In the genomic region with DNA sequence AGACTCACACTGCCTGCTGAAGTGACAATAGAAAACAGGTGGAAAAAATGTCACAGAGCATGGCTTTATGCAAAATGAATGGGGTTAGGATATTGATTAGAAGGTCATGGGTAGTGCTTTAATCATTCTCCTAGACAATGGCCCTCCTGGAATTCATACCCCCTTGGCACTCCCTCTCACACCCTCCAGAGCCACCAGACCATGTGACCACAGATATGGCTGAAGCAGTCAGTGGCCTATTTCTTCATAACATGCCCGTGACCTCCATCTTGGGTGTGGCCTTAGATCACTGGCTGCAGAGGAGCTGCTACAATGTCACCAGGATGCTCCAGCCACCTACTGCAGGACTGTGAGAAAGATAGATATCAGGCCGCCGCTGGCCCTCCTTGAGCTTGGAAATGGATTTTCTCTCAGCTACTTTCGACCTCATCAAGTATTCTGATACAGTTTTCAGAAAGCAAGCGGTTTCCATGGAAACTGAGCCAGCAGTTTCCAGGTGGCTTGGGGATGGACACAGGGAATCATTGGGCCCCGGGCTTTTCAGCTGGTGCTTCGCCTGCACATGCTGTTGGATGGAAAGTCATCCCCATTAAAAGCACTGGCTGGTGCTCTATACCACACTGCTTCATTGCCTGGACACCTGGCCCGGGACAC, we compare ENCODE assay signal across 14 mouse cellular contexts.
A peak's percentile ranks its signal among the peaks of the same experiment; 100 is the strongest.
DNase-seq lines count a peak whose midpoint lies in the region; ATAC-seq lines count a peak whose summit lies in the region.
"Had no signal": no experiment of that assay in that cellular context is flagged by ENCODE, and none has a peak within 500 bp of the region (broad histone marks: within the 10 kb centered on the region; RNA-seq: fewer than 3 reads in every experiment).

No protein-coding gene starts in this region.

- intact Hi-C loops in heart, postnatal 36 days (cut with DNase I): no loop called here

- H3K9me3 ChIP-seq in forebrain, embryonic 13.5 days (replicated peaks): no peaks in the 10 kb centered on the region
- no peaks in the 10 kb centered on the region for H3K9me3 ChIP-seq in forebrain, embryonic 10.5 days
- H3K9me3 ChIP-seq in hindbrain, embryonic 13.5 days: no peaks in the 10 kb centered on the region
- no peaks in the 10 kb centered on the region for H3K9me3 ChIP-seq in midbrain, embryonic 15.5 days
- H3K9me3 ChIP-seq in kidney, embryonic 14.5 days (ENCODE audit: control insufficient read depth, low read length): no peaks in the 10 kb centered on the region
- H3K9me3 ChIP-seq: limb, embryonic 15.5 days had no signal

- H3K27me3 ChIP-seq in forebrain, embryonic 13.5 days: peaks cover 8% of the 10 kb centered on the region; the same call in 1 of the 2 replicates
- peaks cover 86% of the 10 kb centered on the region for H3K27me3 ChIP-seq in forebrain, embryonic 10.5 days (ENCODE audit: poor library complexity, severe bottlenecking)
- H3K27me3 ChIP-seq in hindbrain, embryonic 13.5 days: no peaks in the 10 kb centered on the region
- no peaks in the 10 kb centered on the region for H3K27me3 ChIP-seq in midbrain, embryonic 15.5 days (replicated peaks)
- no peaks in the 10 kb centered on the region for H3K27me3 ChIP-seq in kidney, embryonic 14.5 days (ENCODE audit: control insufficient read depth, insufficient read depth, low read length)
- H3K27me3 ChIP-seq: limb, embryonic 15.5 days had no signal

- 70% methylated on average over 8 of the region's 8 CpGs for WGBS in forebrain, embryonic 13.5 days
- WGBS in forebrain, embryonic 10.5 days: 92% methylated on average over 8 of the region's 8 CpGs
- WGBS in hindbrain, embryonic 13.5 days: 64% methylated on average over 8 of the region's 8 CpGs
- 45% methylated on average over 8 of the region's 8 CpGs for WGBS in midbrain, embryonic 15.5 days
- WGBS in kidney, embryonic 14.5 days: 87% methylated on average over 8 of the region's 8 CpGs

- H3K9ac ChIP-seq in forebrain, embryonic 13.5 days: no peak overlapping the region
- no peak overlapping the region for H3K9ac ChIP-seq in hindbrain, embryonic 13.5 days
- no peak overlapping the region for H3K9ac ChIP-seq in midbrain, embryonic 15.5 days
- H3K9ac ChIP-seq in kidney, embryonic 14.5 days (ENCODE audit: low read depth, low read length): no peak overlapping the region
- H3K9ac ChIP-seq: limb, embryonic 15.5 days had no signal

- no peak overlapping the region for H3K4me2 ChIP-seq in forebrain, embryonic 13.5 days
- H3K4me2 ChIP-seq in hindbrain, embryonic 13.5 days: no peak overlapping the region
- no peak overlapping the region; the same call in 1 of the 2 replicates for H3K4me2 ChIP-seq in midbrain, embryonic 15.5 days
- H3K4me2 ChIP-seq in kidney, embryonic 14.5 days (replicated peaks; ENCODE audit: low read depth, low read length): no peak overlapping the region
- H3K4me2 ChIP-seq: limb, embryonic 15.5 days had no signal

- no peak for DNase-seq in forebrain, embryonic 10.5 days (ENCODE audit: extremely low spot score, low spot score)
- peak; percentile 34 for DNase-seq in R1 (ENCODE audit: low read depth, low spot score)
- no peak for DNase-seq in heart, postnatal 36 days
- no peak for DNase-seq in adrenal gland, postnatal 25 days
- DNase-seq: cerebellum, postnatal 36 days; kidney, adult 18-20 months; kidney, postnatal 36 days; lung, adult 2 months had no signal

- ATAC-seq in forebrain, embryonic 13.5 days: peak; percentile 62; the same call in 1 of the 2 replicates
- peak; percentile 72 for ATAC-seq in hindbrain, embryonic 13.5 days (ENCODE audit: low FRiP score)
- peak; percentile 61; the same call in 1 of the 2 replicates for ATAC-seq in midbrain, embryonic 15.5 days (replicated peaks)
- no peak for ATAC-seq in kidney, embryonic 14.5 days (ENCODE audit: low FRiP score, low TSS enrichment)

- H3K36me3 ChIP-seq in forebrain, embryonic 13.5 days (ENCODE audit: poor library complexity, severe bottlenecking): no peaks in the 10 kb centered on the region
- H3K36me3 ChIP-seq in forebrain, embryonic 10.5 days (replicated peaks): no peaks in the 10 kb centered on the region
- H3K36me3 ChIP-seq in hindbrain, embryonic 13.5 days: no peaks in the 10 kb centered on the region
- no peaks in the 10 kb centered on the region for H3K36me3 ChIP-seq in midbrain, embryonic 15.5 days (replicated peaks)
- no peaks in the 10 kb centered on the region for H3K36me3 ChIP-seq in kidney, embryonic 14.5 days (ENCODE audit: control insufficient read depth, insufficient read depth, low read length)
- H3K36me3 ChIP-seq: limb, embryonic 15.5 days had no signal

- no peak overlapping the region for H3K27ac ChIP-seq in forebrain, embryonic 13.5 days
- no peak overlapping the region for H3K27ac ChIP-seq in forebrain, embryonic 10.5 days
- peak overlapping the region; percentile 80 for H3K27ac ChIP-seq in hindbrain, embryonic 13.5 days
- peak overlapping the region; percentile 80 for H3K27ac ChIP-seq in midbrain, embryonic 15.5 days
- H3K27ac ChIP-seq in kidney, embryonic 14.5 days (ENCODE audit: low read depth, low read length): no peak overlapping the region
- H3K27ac ChIP-seq: left cerebral cortex, adult 2 months; limb, embryonic 15.5 days had no signal

- peaks cover 28% of the 10 kb centered on the region for H3K4me1 ChIP-seq in forebrain, embryonic 13.5 days
- peaks cover 28% of the 10 kb centered on the region for H3K4me1 ChIP-seq in forebrain, embryonic 10.5 days
- H3K4me1 ChIP-seq in hindbrain, embryonic 13.5 days (replicated peaks): peaks cover 58% of the 10 kb centered on the region
- H3K4me1 ChIP-seq in midbrain, embryonic 15.5 days: peaks cover 54% of the 10 kb centered on the region
- no peaks in the 10 kb centered on the region for H3K4me1 ChIP-seq in kidney, embryonic 14.5 days (ENCODE audit: control insufficient read depth, insufficient read depth, low read length)
- H3K4me1 ChIP-seq: limb, embryonic 15.5 days had no signal

- H3K4me3 ChIP-seq in forebrain, embryonic 13.5 days: no peak overlapping the region
- H3K4me3 ChIP-seq in forebrain, embryonic 10.5 days: no peak overlapping the region
- H3K4me3 ChIP-seq in hindbrain, embryonic 13.5 days: no peak overlapping the region
- no peak overlapping the region for H3K4me3 ChIP-seq in midbrain, embryonic 15.5 days
- no peak overlapping the region for H3K4me3 ChIP-seq in kidney, embryonic 14.5 days (ENCODE audit: low read length)
- H3K4me3 ChIP-seq: left cerebral cortex, adult 2 months; limb, embryonic 15.5 days had no signal

Comparison
In these comparisons a context has a peak if more than half of its experiments do, and no peak if none do; other contexts are left out.
1. H3K27ac ChIP-seq: peak in hindbrain, embryonic 13.5 days (single experiment) and midbrain, embryonic 15.5 days (single experiment); none in forebrain, embryonic 13.5 days (single experiment), forebrain, embryonic 10.5 days (single experiment) and kidney, embryonic 14.5 days (single experiment).